Mouse (Mus musculus) midbrain, embryonic 13.5 days (tissue): ENCODE data around the gene St7l. TPM values are rescaled to one million over a fixed set of nuclear protein-coding genes. Genes with fewer than 3 reads are reported as not detected.
A peak's percentile ranks its signal among the peaks of the same experiment; 100 is the strongest.

Experiments used
- ATAC-seq: fragments of 200-750 bp; cut with Nextera tagmentation; 2 replicates; pipeline ENCODE4 v1.8.0; 2017; ENCODE audit warnings: mild to moderate bottlenecking, moderate TSS enrichment, moderate library complexity
- H3K27ac ChIP-seq: fragments of 300-500 bp; sonication (generic); 2 replicates; pipeline ENCODE4 v1.5.1; 2015; ENCODE audit warnings: inconsistent platforms, mild to moderate bottlenecking, moderate library complexity
- H3K27me3 ChIP-seq: fragments of 300-500 bp; sonication (generic); 2 replicates; pipeline ENCODE4 v1.6.1; 2015; ENCODE audit warnings: mild to moderate bottlenecking, inconsistent platforms
- H3K36me3 ChIP-seq: fragments of 300-500 bp; sonication (generic); 2 replicates; pipeline ENCODE4 v1.6.1; 2015; ENCODE audit warnings: mild to moderate bottlenecking, inconsistent platforms
- H3K4me1 ChIP-seq: fragments of 300-500 bp; sonication (generic); replicated peaks from 2 replicates; pipeline ENCODE4 v1.6.1; 2015; ENCODE audit warnings: inconsistent platforms
- H3K4me2 ChIP-seq: fragments of 300-500 bp; sonication (generic); replicated peaks from 2 replicates; pipeline ENCODE4 v1.6.1; 2015; ENCODE audit warnings: moderate library complexity, mild to moderate bottlenecking, inconsistent platforms
- H3K4me3 ChIP-seq: fragments of 300-500 bp; sonication (generic); replicated peaks from 2 replicates; pipeline ENCODE4 v1.5.1; 2015; ENCODE audit warnings: mild to moderate bottlenecking, inconsistent platforms
- H3K9ac ChIP-seq: fragments of 300-500 bp; sonication (generic); replicated peaks from 2 replicates; pipeline ENCODE4 v1.6.1; 2015; ENCODE audit warnings: mild to moderate bottlenecking, inconsistent platforms
- H3K9me3 ChIP-seq: fragments of 300-500 bp; sonication (generic); 2 replicates; pipeline ENCODE4 v1.6.1; 2016; ENCODE audit warnings: mild to moderate bottlenecking, inconsistent platforms
- WGBS: fragments of 180-500 bp; shearing (Covaris S2); methylation state at CpG from one replicate; pipeline ENCODE4 v1.1.7; 2015; 5-methylcytosine and 5-hydroxymethylcytosine counted together
- polyA plus RNA-seq: library from polyadenylated mRNA; unstranded; fragments of >200 nt; fragmentation: Nextera tagmentation; extraction: Ambion mirVana; gene quantifications from 2 replicates; pipeline ENCODE4 v1.2.1, GENCODE M21; 2015

St7l gene
- polyA plus RNA-seq, 1 experiment from 2014 or later = 38.7 TPM

GRCm38 (mm10) chr3:104967548-104968300 is 103.9 kb downstream of the St7l start:
- peak overlapping the region; percentile 47 for H3K4me3 ChIP-seq
- H3K9me3 ChIP-seq = no peaks in the 10 kb centered on the region
- peaks cover 45% of the 10 kb centered on the region for H3K27me3 ChIP-seq
- ATAC-seq = peak; percentile 74
- peaks cover 20% of the 10 kb centered on the region for H3K4me1 ChIP-seq
- peak overlapping the region; percentile 65 for H3K4me2 ChIP-seq
- peak overlapping the region; percentile 63 for H3K9ac ChIP-seq
- H3K27ac ChIP-seq = peak overlapping the region; percentile 35; the same call in 1 of the 2 replicates
- no peaks in the 10 kb centered on the region for H3K36me3 ChIP-seq
- under 1% methylated on average over 46 of the region's 49 CpGs for WGBS

Other genes starting within 250 kb of the St7l start
- 9.4 and 9.6 TPM in 2 replicates for gene Slc16a1, start 225.3 kb upstream of the St7l start, polyA plus RNA-seq
- 0.30 and 0.77 TPM in 2 replicates for gene Ppm1j, start 82.9 kb upstream of the St7l start, polyA plus RNA-seq
- not detected in 2 replicates for gene Fam19a3, start 82.2 kb upstream of the St7l start, polyA plus RNA-seq
- 39.7 and 43.2 TPM in 2 replicates for gene Rhoc, start 75.6 kb upstream of the St7l start, polyA plus RNA-seq
- 6.2 and 8.7 TPM in 2 replicates for gene Mov10, start 45.4 kb upstream of the St7l start, polyA plus RNA-seq
- 197 and 201 TPM in 2 replicates for gene Capza1, start 500 bp downstream of the St7l start, polyA plus RNA-seq
- gene Wnt2b, start 97.9 kb downstream of the St7l start, polyA plus RNA-seq = 0.66 and 1.3 TPM in 2 replicates
- 63.6 and 66.7 TPM in 2 replicates for gene Cttnbp2nl, start 189.1 kb downstream of the St7l start, polyA plus RNA-seq
- not detected in 2 replicates for gene 4930564D02Rik, start 202.8 kb downstream of the St7l start, polyA plus RNA-seq